Mouse (Mus musculus) retina, postnatal 7 days (tissue): ENCODE data around the gene Med22.

ENCODE experiments used
- DNase-seq: peaks from one replicate; pipeline ENCODE4 v3.0.0-alpha.2; 2012; ENCODE audit warnings: low read depth, low spot score

The Med22 gene

GRCm38 (mm10) chr2:26910124-26910993 lies at the start of gene Med22, which contains the start of gene Rpl7a:
Gene Med22, minus strand, starts transcription at chr2:26910677.
Gene Rpl7a, plus strand, starts transcription at chr2:26910764.
- DNase-seq = peak; percentile 99

GRCm38 (mm10) chr2:26957488-26957859 lies 47.0 kb upstream of the Med22 start:
- no peak for DNase-seq

GRCm38 (mm10) chr2:26956811-26957487 lies 46.5 kb upstream of the Med22 start:
- DNase-seq = no peak

DNA sequence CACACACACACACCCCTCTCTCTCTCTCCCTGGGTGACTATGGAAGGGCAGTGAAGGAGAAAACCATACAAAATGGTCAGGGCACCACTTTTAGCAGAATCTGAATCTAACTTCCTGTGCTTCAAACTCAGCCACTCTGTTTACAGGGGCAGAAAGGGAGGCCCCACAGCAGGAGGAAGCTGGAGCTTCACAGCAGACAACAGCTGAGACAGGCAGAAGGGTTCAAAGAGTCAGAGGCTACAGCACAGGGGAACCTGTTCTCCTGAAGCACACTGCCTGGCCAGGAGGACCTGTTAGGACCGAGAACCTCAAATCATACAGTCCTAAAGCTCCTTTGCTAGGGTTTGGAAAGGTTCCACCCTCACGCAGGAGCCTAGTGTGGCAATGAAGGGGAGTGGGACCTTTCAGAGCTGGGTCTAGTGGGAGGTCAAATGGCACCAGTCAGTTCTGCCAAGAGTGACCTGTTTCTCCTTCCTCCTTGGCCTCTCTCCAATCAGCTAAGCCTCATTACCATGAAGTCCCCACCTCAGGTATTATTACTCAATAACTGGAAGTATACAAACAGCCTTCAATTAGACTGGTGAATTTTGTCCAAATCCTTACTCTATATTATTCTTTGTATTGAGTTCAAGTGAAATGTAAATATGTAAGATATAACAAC lies 44.4 kb upstream of the Med22 start:
- DNase-seq = no peak

- no peak for DNase-seq
These were observed 42.4 kb upstream of the Med22 start for GRCm38 (mm10) chr2:26952866-26953265.

DNA sequence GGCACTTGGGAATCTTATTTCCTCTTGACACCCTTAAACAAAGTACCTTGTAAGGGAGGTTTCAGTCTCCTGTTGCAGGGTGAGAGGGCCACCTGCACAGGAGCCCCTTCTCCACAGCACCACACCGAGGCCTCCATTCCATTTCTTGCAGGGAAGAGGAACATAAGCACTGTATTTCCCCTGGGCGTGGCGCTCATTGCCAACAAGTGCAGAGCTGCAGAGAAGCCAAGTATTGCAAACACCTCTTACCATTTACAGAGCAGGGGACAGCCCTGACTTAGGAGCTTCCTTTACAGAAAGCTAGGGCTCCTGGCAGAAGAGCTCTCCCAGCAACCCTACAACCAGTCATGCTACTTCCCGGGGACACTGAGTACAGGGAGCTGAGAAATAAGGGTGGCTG lies 41.7 kb upstream of the Med22 start:
- no peak for DNase-seq

DNA sequence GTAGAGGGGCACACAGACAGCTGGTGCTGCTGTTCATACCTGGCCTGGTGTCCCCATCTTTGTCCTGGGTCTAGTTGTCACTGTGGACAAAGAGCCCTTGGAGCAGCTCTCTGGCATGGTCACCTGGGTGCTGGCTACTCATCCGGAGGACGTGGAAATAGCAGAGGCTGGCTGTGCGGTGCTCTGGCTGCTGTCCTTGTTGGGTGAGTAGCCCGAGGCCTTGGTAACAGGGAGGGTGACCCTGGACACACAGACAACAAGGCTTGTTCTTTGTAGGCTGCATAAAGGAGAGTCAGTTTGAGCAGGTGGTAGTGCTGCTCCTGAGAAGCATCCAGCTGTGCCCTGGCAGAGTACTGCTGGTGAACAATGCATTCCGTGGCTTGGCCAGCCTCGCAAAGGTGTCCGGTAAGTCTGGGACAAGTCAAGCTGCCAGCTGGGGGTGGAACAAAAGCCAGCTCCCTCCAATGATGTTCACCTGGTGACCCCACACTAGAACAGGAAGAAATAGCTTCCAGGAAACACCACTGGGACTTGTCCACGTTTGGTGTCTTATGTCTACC lies 40.9 kb upstream of the Med22 start:
- DNase-seq = no peak

- no peak for DNase-seq
These were observed 39.9 kb upstream of the Med22 start for GRCm38 (mm10) chr2:26950411-26950810.

GRCm38 (mm10) chr2:26943253-26943652 lies 32.8 kb upstream of the Med22 start:
- no peak for DNase-seq

DNA sequence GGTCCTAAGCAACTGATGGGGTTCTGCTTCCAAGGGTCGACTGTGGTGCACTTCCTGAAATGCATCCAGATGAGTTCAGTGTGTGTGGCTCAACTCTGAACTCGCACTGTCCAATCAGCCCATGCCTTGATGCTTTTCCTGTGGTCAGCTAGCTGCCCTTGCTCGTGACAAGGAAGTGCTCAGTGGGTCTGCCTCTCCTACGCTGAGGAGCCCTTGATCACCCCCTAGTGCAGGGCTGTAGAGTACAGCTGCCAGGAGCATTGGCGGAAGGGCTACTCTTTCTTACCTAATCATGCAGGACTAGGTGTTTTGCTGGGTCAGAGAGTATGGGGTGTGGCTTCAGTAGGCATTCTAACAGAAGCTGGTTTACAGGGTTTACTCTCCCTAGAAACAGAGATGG lies 31.1 kb upstream of the Med22 start:
- DNase-seq = no peak

DNA sequence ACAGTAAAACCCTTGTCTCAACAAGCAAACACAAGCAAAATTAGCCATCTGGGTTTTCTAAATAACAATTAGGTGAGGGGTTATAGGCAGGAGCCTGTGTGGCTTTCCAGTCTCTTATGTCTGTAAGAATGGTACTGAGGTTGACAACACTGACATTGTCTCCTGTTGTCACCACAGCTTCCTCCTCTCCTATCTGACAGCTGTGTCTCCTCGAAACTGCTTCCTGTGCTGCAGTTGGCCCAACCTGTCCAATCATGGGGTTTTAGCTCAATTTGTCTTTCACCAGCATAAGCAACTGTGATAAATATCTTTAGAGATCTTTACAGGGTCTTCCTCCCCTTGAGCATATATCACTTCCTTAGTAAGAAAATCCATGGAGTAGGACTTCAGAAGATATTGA lies 25.9 kb upstream of the Med22 start:
- no peak for DNase-seq

DNA sequence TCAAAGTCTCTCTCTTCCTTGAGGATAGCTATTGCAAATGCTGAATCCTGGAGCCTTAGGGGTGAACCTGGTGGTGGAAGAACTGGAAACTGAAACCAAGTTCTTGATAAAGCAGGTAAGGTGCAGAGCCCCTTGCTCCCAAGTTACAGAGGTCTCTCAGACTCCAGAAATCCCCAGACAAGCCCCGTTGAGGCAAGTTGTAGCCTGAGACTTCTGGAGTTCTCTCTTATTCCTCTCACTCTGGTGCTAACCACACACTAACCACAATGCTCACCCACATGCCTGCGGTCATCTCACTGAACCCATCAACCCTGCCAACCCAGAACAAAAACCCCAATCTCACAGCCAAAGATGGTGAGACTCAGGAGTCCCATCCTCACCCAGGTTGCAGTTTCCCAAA lies 24.8 kb upstream of the Med22 start:
- DNase-seq = no peak

DNA sequence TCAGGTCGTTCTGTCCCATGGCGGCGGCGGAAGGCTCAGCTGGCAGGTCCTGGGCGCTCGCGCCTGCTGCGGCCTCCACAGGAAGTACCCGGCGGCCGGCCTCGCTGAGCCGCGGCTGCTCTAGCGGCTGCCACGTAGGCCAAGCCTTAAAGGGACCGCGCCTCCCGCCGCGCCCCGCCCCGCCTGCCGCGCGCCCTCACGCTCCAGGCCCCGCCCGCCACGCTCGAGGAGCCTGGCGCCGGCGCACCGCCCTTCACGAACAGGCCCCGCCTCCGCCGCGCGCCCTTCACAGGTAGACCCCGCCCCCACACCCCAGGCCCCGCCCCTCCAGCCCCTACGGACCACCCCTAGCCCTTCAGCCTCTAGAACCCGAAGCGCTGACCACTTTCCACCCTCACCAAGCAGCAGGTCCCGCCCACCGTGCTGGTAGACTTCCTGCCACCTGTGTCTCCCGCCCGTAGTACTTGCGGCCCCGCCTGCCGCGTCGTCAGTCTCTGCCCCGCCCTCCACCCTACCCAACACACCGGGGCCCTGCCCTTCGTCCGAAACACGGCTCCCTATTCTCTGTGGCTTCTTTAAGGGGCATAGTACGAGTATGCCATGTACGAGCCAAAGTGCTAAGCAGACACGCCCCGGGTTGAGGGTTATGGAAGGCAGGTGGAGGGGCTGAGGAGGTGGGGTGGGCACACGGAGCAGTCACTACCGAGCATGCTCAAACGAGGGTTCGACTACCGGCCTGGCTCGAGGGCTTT lies 23.0 kb upstream of the Med22 start, which contains the start of the genes Surf4 and Stkld1:
TSS of gene Surf4 (minus strand) at position 625 of the 752 bp plus-strand sequence.
TSS of gene Stkld1 (plus strand) at position 744 of the 752 bp plus-strand sequence.
- peak; percentile 91 for DNase-seq

- no peak for DNase-seq
These were observed 22.2 kb upstream of the Med22 start for GRCm38 (mm10) chr2:26932473-26933303.

DNA sequence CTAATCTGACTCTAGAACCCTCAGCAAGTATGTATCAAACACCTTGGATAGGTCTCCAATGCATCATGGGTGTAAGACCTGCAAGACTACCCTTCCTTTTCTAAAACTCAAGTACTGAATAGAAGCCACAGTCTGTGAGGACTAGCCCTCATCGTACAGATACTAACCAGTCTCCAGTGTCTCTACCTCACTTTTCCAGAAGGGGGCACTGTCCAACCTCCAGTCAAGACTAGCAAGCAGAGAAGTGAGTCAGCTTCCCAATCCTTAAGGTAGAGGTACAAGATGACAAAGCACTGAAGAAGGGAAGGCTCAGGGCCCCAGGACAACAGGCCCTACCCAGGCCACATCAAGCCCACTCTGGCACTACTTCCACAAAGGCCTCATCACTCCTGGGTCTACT lies 19.9 kb upstream of the Med22 start:
- no peak for DNase-seq

GRCm38 (mm10) chr2:26927745-26928476 lies 17.4 kb upstream of the Med22 start:
- no peak for DNase-seq

DNA sequence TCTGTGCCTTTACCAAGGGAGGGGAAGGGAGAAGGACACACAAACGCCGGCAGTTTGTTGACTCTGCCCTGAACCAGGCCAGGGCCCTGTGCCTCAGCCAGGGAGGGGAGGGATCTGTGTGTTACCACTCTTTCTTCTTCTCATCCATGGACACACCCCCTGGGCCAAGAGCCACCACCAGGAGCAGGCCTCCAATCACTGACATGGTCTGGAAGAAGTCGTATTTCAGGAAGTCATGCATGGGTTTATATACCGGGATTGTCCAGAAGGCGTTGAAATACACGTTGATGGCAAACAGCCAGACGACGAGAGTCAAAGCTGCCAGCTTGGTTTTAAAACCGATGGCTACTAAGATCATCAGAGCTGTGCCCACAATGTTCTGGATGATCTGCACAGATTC lies 11.3 kb upstream of the Med22 start:
- DNase-seq = no peak

DNA sequence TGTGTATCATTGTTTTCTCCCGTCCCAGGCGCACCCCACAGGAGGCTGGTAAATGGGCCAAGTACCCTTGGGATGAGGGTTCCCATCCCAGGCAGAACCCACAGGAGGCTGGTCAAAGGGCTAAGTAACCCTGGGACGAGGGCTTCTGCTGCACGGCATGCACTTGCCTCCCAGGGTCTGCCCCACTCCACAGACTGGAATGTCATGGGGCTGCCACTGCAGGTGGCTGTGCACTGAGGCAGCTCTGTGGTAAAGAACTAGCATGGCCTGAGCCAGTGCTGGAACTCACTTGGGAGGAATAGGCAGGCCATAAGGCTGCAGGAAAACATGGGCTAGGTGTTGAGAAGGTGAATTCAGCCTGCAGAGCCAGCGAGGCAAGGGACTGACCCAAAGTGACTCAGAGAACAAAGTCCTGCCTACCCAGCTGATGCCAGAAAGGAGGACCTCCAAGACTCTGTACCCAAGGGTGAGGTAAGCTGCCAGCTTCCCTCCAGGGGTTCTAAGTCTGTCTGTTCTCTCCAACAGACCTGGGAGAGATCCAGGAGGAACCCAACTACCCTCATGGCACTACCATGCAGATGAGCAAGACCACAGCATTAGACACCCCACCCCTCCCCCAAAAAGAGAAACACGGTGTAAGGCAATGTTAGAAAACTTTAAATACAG lies 9.8 kb upstream of the Med22 start:
- no peak for DNase-seq

- DNase-seq = no peak
These were observed 9.2 kb upstream of the Med22 start for GRCm38 (mm10) chr2:26919684-26920083.
